Mouse (Mus musculus) layer of hippocampus, adult 9-11 months (tissue): ENCODE results near the gene Kif6.

Experiments used
- DNase-seq: peaks from one replicate; pipeline ENCODE4 v3.0.0; 2022

Kif6 gene

DNA sequence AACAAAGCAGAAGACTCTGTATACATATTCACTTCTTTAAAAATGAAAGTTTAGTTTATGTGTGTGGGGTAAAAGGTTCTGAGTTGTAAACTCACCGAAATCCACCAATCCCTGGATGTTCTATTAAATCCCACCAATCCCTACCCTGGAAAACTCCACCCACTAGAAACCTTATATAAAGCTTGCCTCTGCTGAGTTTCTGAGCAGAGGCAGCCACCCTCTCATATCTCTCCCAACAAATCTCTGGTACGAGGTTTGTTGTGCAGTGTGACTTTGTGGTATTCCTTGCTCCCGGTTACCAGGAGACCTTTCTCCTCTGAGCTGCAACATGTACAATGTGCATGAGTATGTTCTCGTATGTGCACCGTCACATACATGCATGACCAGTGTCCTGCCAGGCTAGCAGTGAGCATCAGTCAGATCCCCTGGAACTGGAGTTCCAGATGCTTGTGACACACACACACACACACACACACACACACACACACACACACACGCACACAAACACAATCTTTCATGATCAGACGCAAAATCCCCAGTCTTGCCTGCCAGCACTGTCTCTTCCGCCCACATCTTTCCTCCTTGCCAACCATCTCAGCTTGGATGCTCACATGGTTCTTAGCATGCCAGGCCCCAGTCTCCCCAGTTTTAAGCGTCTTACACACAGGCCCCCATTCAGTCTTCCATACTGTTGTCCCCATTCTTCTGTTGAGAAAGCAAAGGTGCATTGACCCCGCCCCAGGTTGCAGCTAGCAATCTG, 245.3 kb downstream of the Kif6 start:
- peak; percentile 60 for DNase-seq

DNA sequence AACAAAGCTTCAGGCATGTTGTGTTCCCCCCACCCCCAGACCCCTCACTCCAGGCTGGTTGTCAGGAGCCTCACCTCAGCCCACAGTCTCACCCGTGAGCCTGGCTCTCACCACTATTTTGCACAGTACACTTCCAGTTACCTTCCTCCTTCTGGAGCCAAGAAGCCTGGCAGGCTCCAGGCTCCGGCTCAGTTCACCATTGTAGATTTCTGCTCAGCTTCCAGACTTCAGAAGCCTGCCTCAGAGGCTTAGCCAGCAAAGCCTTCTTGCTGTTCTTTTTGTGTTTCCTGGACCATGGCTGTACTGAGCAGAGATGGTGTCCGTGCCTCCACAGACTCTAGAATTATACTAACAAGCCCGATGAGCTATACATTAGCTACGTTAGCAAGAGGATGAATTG, 248.7 kb downstream of the Kif6 start:
- no peak for DNase-seq

GRCm38 (mm10) chr17:49865604-49866003, 250.7 kb downstream of the Kif6 start:
- no peak for DNase-seq

- DNase-seq: peak; percentile 30
These were observed 251.8 kb downstream of the Kif6 start for GRCm38 (mm10) chr17:49866653-49867215.

- peak; percentile 53 for DNase-seq
These were observed 252.6 kb downstream of the Kif6 start for GRCm38 (mm10) chr17:49867321-49868137.

GRCm38 (mm10) chr17:49869246-49869645, 254.3 kb downstream of the Kif6 start:
- no peak for DNase-seq

- DNase-seq: no peak
These were observed 257.4 kb downstream of the Kif6 start for GRCm38 (mm10) chr17:49872305-49872704.

DNA sequence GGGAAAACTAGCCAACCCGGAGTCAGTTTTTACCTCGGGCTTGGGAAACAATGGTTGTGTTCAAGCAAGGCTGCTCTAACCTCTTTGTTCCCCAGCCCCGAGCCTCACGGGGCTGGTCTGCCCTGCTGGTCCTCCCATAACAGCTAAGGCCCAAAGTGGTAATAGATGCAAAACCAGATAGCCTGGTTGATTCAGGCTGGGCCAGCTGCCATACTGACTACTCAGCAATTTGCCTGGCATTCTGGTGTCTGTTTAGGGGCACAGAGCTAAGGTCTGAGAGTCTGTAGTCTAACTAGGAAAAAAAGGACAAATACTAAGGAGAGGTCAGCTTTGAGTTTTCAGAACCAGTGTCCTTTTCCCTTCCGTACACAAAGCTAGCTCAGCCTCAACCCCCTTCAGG, 259.8 kb downstream of the Kif6 start:
- no peak for DNase-seq

DNA sequence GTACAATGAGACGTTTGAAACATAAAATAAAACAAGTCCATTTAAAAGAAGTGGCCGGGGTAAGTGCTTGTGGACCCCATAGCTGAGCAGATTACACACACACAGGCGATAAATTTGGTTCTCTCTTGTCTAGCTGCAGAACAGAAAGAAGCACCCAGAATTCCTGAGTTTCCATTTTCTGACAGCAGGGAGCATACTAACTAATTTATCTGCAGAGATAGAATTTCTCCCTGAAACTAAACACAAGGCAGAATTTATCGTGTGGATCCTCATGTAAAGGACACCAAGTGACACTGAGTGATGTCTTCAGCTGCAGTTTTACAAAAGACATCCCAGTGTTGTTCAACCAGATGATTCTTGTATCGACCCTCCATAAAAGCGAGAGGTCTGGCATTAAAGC, 260.5 kb downstream of the Kif6 start:
- DNase-seq: no peak

GRCm38 (mm10) chr17:49875939-49876651, 261.2 kb downstream of the Kif6 start:
- no peak for DNase-seq

DNA sequence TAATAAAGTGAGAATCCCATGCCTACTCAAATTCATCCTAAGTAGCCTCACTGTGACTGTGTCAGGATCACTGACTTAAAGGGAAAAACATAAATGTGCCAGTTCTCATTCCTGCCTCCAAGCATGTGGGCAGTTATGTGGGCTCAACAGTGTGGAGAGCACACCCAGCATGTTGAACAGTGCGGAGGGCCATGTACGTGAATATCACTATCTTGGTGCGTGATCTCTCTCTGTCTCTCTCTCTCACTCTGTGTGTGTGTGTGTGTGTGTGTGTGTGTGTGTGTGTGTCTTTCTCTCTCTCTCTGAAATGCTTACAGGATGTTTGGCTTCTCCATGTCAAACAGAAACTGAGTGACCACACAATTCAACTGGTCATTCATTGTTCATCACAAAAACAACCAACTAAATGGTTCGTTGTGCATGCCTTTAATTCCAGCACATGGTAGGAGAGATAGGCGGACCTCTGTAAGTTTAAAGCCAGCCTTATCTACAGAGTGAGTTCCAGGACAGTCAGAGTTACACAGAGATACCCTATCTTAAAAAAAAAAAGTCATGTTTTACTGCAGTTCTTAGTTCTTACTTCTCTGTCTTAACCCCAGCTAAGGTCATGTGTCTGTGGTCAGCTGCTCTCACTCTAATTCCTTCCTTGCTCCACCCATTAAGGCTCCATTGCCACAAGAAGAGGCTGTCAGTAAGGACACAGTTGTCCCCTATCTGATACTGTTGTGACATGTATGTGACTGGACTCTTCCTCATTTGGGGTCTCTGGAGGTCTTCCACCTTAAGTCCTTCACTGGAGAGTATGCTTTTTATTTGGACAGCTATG, 266.2 kb downstream of the Kif6 start:
- no peak for DNase-seq

- DNase-seq: no peak
These were observed 266.9 kb downstream of the Kif6 start for GRCm38 (mm10) chr17:49881796-49882195.

DNA sequence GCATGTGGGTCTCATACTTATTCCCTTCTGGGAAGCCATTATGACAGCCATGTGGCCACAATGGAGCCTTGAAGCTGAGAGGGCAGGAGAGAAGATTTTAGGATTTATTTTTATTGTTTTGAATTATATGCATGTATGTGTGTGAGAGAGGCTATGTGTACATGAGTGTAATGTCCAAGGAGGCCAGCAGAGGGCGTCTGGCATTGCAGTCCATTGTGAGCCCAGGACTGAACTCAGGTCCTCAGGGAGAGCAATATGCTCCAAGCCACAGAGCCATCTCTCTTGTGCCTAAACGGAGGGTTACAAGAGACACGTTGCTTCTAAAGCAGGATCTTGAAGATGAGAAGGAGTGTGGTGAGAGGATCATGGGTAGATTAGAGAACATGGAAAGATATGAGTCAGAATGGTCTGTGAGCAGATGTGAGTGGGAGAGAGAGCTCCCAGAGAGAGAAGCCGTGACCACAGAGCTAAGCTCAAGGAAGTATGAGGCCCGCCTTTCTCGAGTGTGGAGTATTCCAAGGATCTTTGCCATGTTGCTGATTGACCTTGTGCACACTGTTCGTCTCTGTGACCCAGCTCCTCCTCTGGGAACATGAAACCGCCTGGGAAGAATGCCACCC, 268.3 kb downstream of the Kif6 start:
- no peak for DNase-seq

- no peak for DNase-seq
These were observed 270.1 kb downstream of the Kif6 start for GRCm38 (mm10) chr17:49885035-49885434.

GRCm38 (mm10) chr17:49889629-49890028, 274.7 kb downstream of the Kif6 start:
- DNase-seq: no peak

- peak; percentile 66 for DNase-seq
These were observed 275.9 kb downstream of the Kif6 start for GRCm38 (mm10) chr17:49890861-49891260.

DNA sequence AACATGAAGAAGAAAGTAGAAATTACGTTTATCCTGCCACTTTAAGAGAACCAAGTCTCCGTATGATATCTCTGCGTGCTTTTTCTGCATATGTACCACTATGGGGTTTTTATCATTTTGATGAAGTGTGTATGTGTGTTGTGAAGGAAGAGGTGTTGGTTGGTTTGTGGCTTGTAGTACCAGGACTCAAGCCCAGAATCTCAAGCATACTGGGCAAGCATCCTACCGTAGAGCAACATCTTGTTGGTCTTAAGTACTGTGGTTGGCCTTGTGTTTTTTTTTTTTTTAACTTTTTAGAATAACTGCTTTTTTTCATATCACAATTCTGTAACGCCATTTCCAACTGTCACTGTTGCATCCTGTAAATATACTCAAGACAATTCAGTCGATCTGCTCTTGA, 277.5 kb downstream of the Kif6 start:
- no peak for DNase-seq

DNA sequence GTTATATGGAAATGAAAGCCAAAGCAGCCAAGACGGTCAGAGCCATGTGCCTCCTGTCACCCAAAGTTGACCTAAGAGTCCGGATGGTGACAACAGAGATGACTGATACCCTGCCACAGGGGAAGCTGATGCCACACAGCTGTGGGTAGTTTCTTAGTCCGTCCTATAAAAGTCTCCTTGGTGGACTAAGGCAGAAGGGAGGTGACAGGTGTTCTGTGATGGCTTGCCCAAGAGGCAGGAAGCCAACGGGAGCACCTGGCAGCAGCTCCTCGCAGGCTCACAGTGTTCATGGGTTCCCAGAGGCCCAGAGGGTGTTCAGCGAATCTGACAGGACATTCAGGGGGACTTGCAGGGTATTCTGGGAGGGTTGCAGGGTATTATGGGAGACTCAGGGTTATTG, 279.5 kb downstream of the Kif6 start:
- no peak for DNase-seq

DNA sequence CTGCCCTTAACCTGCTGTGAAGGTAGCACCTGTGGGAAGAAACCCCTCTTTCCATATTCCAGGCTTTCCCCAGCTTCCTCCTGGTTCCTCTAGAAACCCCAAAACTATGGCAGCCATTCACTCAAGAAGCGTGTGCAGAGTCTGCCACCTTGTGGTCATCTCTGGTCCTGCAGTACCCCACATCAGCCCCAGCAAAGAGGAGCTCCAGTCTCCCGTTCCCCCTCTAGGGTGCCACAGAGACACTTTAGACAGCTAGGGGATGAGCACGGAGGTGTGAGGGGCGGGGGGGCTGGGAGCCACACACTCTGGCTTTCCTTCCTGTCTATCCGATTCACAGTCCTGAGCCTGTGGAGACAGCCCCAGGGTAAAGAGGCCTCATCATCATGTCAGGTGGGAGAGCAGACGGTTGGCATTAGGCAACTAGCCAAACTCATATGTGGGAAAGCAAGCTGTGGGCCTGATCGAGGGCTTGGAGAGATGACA, 284.0 kb downstream of the Kif6 start:
- DNase-seq: peak; percentile 69

DNA sequence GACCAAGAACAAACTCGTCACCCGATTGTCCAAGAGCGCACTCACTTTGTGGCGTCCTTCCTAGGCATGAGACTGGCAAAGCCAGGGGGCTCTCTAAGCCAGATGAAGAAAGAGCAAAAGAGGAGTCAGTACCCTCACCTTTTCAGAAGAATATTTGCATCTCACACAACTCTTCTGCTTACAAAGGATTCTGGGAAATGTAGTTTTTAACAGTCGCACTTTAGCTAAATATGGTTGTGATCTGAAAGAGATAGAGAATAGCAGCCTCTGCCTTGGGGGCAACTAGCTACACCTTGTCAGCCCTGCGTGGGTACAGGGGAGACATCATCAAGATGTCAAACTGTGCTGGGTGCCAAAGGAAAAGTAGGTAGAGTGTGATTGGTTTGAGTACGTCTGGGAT, 287.7 kb downstream of the Kif6 start:
- DNase-seq: no peak

- no peak for DNase-seq
These were observed 308.5 kb downstream of the Kif6 start for GRCm38 (mm10) chr17:49923429-49923828.

GRCm38 (mm10) chr17:49927611-49928010, 312.7 kb downstream of the Kif6 start:
- peak; percentile 34 for DNase-seq
